Mouse (Mus musculus): ENCODE data around the gene Cox6b1. TPM values are rescaled to one million over a fixed set of nuclear protein-coding genes. Genes with fewer than 3 reads are reported as not detected.

Gene Cox6b1
- polyA plus RNA-seq, 1 experiment: 15.7 TPM

DNA sequence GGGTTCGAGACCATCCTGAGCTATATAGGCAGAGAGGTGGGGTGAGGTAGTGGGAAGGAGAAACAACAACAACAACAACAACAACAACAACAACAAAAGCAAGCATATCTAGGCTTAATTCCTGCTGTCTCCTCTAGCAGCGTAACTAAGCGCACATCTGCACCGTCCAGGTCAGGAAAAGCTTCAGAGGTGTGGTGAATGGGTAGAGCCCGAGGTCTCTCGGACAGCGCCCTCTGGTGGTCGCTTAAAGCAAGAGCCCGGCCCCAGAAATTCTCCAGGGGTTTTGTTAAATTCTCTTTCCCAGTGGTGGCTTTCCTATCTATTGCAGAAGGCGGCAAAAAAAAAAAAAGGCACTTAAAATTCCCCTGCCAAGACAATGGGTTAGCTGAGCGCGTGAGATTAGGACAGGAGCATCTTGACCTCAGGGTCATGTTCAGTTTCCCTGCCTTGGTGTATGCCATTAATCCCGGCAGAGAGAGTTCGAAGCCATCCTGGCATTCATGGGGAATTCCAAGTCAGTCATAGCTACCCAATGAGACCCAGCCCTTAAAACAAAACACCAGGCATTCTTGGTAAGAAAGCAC lies 12.3 kb downstream of the Cox6b1 start:
- Histone ChIP-seq H3K4me3 (replicated peaks) (no peak overlapping the region), H3K9me3 (ENCODE audit: control insufficient read depth, low read length) (no peaks in the 10 kb centered on the region), H3K36me3 (ENCODE audit: control insufficient read depth) (peaks cover 28% of the 10 kb centered on the region), H3K27me3 (ENCODE audit: control insufficient read depth) (no peaks in the 10 kb centered on the region; the same call in 1 of the 2 replicates), H3K4me1 (ENCODE audit: control insufficient read depth) (peaks cover 16% of the 10 kb centered on the region)
- TF ChIP-seq TAL1 (IDR thresholded peaks at IDR 0.05; ENCODE audit: low read length): no peak

DNA sequence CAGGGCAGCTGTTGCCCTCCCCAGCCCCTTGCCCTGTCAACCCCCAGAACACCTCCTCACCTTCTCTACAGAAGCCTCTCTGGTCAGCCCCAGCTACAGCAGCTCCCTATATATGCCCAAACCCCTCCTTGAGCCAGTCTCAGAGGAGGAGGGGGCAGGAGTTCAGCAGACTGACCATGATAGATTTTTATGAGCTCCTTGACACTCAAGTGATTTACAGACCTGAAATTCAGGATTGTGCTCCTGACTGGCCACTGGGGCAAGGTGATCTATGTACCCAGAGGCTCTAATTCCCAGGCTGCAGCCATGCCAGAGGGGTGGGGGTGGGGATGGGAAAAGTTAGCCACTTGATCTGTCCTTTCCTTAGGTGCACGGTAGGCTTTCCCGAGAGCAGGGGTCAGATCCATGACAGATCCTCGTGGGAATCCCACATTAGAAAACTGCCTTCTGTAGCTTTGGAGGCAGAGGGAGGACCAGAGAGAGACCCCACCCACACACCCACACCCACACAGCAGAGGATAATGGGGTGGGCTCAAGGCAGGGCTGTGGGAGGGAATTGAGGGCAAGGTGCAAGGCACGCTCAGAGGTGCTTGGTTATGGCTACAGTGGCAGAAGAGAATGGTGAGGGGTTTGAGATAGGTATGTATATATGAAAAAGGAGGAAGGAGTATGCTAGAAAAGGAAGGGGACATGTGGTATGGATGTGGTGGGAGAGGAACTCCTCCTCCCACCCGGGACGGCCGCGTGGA lies 13.1 kb downstream of the Cox6b1 start, which contains the start of gene Upk1a:
Upk1a (minus strand) TSS at position 194 of the 749 bp plus-strand sequence.
- peaks cover 15% of the 10 kb centered on the region for H3K4me1 ChIP-seq (ENCODE audit: control insufficient read depth)
- no peak for TF ChIP-seq TAL1 (IDR thresholded peaks at IDR 0.05; ENCODE audit: low read length)
- no peak for TF ChIP-seq GATA1 (IDR thresholded peaks at IDR 0.05; ENCODE audit: low read length)
- H3K9me3 ChIP-seq (ENCODE audit: control insufficient read depth, low read length): no peaks in the 10 kb centered on the region
- H3K27me3 ChIP-seq (ENCODE audit: control insufficient read depth): no peaks in the 10 kb centered on the region; the same call in 1 of the 2 replicates
- no peak within 1 kb of the TSS for H3K4me3 ChIP-seq (replicated peaks)
- H3K36me3 ChIP-seq (ENCODE audit: control insufficient read depth): peaks cover 20% of the 10 kb centered on the region

DNA sequence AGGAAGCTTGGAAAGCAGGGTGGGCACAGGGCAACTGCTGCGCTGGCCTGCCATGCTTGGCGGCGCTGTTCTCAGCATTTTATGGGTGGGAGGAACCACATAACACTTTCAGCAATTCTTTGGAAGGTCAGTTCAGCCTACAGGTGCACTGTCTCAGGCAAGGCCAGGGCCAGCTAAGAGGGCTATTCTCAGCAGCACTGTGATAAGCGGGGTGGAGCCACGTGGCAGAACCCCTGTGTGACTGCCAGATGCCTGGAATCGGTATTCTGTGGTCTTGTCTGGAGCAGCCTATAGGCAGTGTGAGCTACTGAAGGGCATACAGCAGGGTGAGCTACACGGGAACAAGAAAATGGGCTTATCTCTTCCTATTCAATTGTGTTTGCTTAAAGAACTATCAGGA lies 15.9 kb downstream of the Cox6b1 start:
- H3K4me3 ChIP-seq (replicated peaks): no peak overlapping the region
- H3K4me1 ChIP-seq (ENCODE audit: control insufficient read depth): peaks cover 8% of the 10 kb centered on the region
- no peaks in the 10 kb centered on the region for H3K36me3 ChIP-seq (ENCODE audit: control insufficient read depth)
- no peak for TF ChIP-seq TAL1 (IDR thresholded peaks at IDR 0.05; ENCODE audit: low read length)
- TF ChIP-seq GATA1 (IDR thresholded peaks at IDR 0.05; ENCODE audit: low read length): no peak
- H3K27me3 ChIP-seq (ENCODE audit: control insufficient read depth): no peaks in the 10 kb centered on the region; the same call in 1 of the 2 replicates
- H3K9me3 ChIP-seq (ENCODE audit: control insufficient read depth, low read length): no peaks in the 10 kb centered on the region

DNA sequence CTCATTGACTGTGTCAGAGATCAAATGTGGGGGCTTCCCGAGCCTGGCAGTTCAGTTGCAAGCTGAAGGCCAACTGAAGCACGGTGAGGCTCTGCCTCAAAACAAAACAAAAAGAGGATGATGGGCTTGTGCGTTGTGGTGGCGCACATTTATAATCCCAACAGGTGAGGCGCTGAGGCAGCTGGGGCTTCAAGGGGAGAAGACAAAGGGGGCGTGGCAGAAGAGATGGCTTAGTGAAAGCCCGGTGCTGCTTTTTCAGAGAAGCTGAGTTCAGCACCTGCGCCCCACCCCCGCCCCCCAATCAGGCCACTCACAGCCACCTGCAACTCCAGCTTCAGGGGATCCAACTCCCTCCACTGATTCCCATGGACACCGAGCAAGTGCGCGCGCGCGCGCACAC lies 17.5 kb downstream of the Cox6b1 start:
- TF ChIP-seq TAL1 (IDR thresholded peaks at IDR 0.05; ENCODE audit: low read length) (no peak), GATA1 (IDR thresholded peaks at IDR 0.05; ENCODE audit: low read length) (no peak)
- H3K4me1 ChIP-seq (ENCODE audit: control insufficient read depth): peaks cover 4% of the 10 kb centered on the region
- no peaks in the 10 kb centered on the region for H3K36me3 ChIP-seq (ENCODE audit: control insufficient read depth)
- H3K9me3 ChIP-seq (ENCODE audit: control insufficient read depth, low read length): no peaks in the 10 kb centered on the region
- H3K27me3 ChIP-seq (ENCODE audit: control insufficient read depth): no peaks in the 10 kb centered on the region; the same call in 1 of the 2 replicates
- no peak overlapping the region for H3K4me3 ChIP-seq (replicated peaks)

DNA sequence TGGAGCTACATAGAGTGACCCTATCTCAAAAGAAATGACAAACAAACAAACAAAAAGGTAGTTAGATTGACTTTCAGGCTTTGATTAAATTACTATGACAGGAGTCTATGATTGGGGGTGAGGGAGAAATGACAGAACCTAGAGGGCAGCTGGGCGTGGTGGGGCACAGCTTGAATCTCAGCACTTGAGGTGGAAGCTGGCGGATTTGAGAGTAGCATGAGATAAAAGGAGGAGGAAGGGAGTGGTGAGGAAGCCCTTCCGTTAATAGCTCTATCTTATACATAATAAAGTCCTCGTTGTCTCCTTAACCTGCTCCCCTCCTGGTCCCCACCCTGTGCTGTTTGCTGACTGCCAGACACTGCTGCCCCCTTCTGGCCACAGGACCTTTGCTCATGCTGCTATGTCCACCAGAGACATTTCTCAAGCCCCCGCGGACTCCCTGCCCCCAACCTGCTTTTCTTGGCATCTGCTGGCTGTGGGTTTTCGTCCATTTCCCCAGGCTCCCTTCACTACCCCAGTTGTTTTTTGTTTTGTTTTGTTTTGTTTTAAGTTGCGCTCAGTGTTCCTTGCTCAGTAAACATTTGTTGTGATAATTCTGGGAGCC lies 18.1 kb downstream of the Cox6b1 start:
- no peak for TF ChIP-seq TAL1 (IDR thresholded peaks at IDR 0.05; ENCODE audit: low read length)
- no peak for TF ChIP-seq GATA1 (IDR thresholded peaks at IDR 0.05; ENCODE audit: low read length)
- no peak overlapping the region for H3K4me3 ChIP-seq (replicated peaks)
- H3K4me1 ChIP-seq (ENCODE audit: control insufficient read depth): peaks cover 2% of the 10 kb centered on the region
- H3K36me3 ChIP-seq (ENCODE audit: control insufficient read depth): no peaks in the 10 kb centered on the region
- no peaks in the 10 kb centered on the region; the same call in 1 of the 2 replicates for H3K27me3 ChIP-seq (ENCODE audit: control insufficient read depth)
- H3K9me3 ChIP-seq (ENCODE audit: control insufficient read depth, low read length): no peaks in the 10 kb centered on the region

DNA sequence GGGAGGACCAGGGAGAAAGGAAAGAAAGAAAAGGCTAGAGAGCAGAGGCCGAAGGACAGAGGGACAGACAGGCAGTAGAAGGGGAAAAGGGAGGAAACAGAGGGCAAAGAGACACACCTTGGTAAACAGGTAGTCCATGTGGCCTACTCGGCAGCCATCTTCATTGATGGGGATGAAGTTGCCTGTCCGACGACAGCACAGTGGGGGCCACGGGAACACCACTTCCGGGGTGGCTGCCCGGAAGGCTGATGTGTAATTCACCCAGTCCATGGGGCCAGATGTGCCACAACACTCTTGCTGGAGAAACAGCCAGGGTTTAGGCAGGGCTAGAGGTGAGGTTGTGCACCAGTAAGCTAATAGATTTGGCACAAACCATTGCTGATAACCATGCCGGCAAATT lies 21.0 kb downstream of the Cox6b1 start:
- H3K9me3 ChIP-seq (ENCODE audit: control insufficient read depth, low read length): no peaks in the 10 kb centered on the region
- no peak overlapping the region for H3K4me3 ChIP-seq (replicated peaks)
- TF ChIP-seq GATA1 (IDR thresholded peaks at IDR 0.05; ENCODE audit: low read length) (no peak), TAL1 (IDR thresholded peaks at IDR 0.05; ENCODE audit: low read length) (no peak)
- peaks cover 14% of the 10 kb centered on the region for H3K4me1 ChIP-seq (ENCODE audit: control insufficient read depth)
- no peaks in the 10 kb centered on the region for H3K36me3 ChIP-seq (ENCODE audit: control insufficient read depth)
- no peaks in the 10 kb centered on the region for H3K27me3 ChIP-seq (ENCODE audit: control insufficient read depth)

DNA sequence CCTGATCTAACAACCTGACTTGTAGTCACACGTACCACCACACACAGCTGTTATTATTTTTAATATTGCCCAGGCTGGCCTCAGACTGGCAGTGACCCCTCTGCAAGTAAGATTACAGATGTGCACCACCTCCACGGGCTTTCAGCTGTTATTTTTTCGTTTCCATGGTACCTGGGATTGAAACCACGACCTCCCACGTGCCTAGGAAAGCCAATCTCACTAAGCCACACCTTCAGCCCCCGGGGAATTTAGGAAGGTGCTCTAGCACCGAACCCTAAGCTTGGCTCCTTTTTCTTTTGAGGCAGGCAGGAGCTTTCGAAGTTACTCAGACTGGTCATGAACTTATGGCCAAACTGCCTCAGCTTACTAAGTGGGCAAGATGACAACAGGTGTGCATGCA lies 21.5 kb downstream of the Cox6b1 start:
- H3K36me3 ChIP-seq (ENCODE audit: control insufficient read depth): no peaks in the 10 kb centered on the region
- peaks cover 18% of the 10 kb centered on the region for H3K4me1 ChIP-seq (ENCODE audit: control insufficient read depth)
- no peaks in the 10 kb centered on the region for H3K27me3 ChIP-seq (ENCODE audit: control insufficient read depth)
- no peaks in the 10 kb centered on the region for H3K9me3 ChIP-seq (ENCODE audit: control insufficient read depth, low read length)
- TF ChIP-seq GATA1 (IDR thresholded peaks at IDR 0.05; ENCODE audit: low read length) (no peak), TAL1 (IDR thresholded peaks at IDR 0.05; ENCODE audit: low read length) (no peak)
- no peak overlapping the region for H3K4me3 ChIP-seq (replicated peaks)

DNA sequence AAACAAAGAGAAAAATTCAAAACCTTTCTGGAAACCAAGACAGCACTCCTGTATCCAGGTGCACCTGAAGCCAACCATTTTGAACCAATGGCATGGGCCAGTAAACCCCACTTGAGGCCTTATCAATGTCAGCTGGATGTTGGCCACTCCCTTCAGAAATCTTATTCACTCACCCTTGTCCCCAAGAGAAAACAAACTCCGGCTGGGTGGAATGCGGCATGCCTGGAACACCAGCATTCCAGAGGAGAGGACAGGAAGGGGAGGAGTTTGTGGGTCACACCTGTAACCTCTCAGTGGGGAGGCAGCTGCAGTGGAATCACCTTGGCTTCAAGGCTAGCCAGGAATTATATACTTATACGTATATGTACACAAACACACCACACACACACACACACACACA lies 23.4 kb downstream of the Cox6b1 start:
- Histone ChIP-seq H3K4me3 (replicated peaks) (no peak overlapping the region), H3K4me1 (ENCODE audit: control insufficient read depth) (peaks cover 18% of the 10 kb centered on the region), H3K9me3 (ENCODE audit: control insufficient read depth, low read length) (no peaks in the 10 kb centered on the region), H3K36me3 (ENCODE audit: control insufficient read depth) (no peaks in the 10 kb centered on the region), H3K27me3 (ENCODE audit: control insufficient read depth) (no peaks in the 10 kb centered on the region)
- TF ChIP-seq GATA1 (IDR thresholded peaks at IDR 0.05; ENCODE audit: low read length) (no peak), TAL1 (IDR thresholded peaks at IDR 0.05; ENCODE audit: low read length) (no peak)

DNA sequence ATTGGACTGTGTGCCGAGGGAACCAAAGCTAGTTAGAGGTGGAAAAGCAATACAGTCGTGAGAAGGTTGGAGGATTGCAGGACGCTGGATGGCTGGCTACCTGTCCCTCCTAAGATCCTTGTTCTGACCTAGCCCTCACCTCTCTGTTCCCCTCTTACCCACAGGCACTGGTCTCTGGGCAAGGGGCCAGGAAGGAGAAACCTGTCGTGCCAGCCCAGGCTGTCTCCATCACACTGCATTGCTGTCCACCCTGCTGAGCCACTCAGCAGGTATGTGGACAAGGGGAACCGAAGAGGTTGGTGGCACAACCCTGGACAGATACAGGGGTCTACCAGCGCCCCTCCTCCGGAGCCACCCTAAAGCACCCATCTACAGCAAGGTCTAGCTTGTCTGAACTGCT lies 25.3 kb downstream of the Cox6b1 start:
- TF ChIP-seq TAL1 (IDR thresholded peaks at IDR 0.05; ENCODE audit: low read length): no peak
- TF ChIP-seq GATA1 (IDR thresholded peaks at IDR 0.05; ENCODE audit: low read length): no peak
- Histone ChIP-seq H3K27me3 (ENCODE audit: control insufficient read depth) (peaks cover 4% of the 10 kb centered on the region; the same call in 1 of the 2 replicates), H3K36me3 (ENCODE audit: control insufficient read depth) (no peaks in the 10 kb centered on the region), H3K4me1 (ENCODE audit: control insufficient read depth) (peaks cover 18% of the 10 kb centered on the region), H3K4me3 (replicated peaks) (peak overlapping the region; percentile 39), H3K9me3 (ENCODE audit: control insufficient read depth, low read length) (no peaks in the 10 kb centered on the region)
